Mouse (Mus musculus) limb, embryonic 13.5 days (tissue): ENCODE data around the gene Gpr135. TPM values are rescaled to one million over a fixed set of nuclear protein-coding genes. Genes with fewer than 3 reads are reported as not detected.
"Not testable (repeated sequence)": the region's sequence is repeated elsewhere in the genome, so short reads cannot be mapped to it uniquely, and the experiment has no call there.

ENCODE experiments used
- ATAC-seq: fragments of 200-750 bp; cut with Nextera tagmentation; 2 replicates; pipeline ENCODE4 v1.8.0; 2017; ENCODE audit warnings: low read depth, moderate number of reproducible peaks, moderate TSS enrichment; ENCODE audit not compliant: low FRiP score
- H3K27ac ChIP-seq: fragments of 300-500 bp; sonication (generic); 2 replicates; pipeline ENCODE4 v1.5.1; 2015; ENCODE audit warnings: inconsistent platforms, mild to moderate bottlenecking, moderate library complexity
- H3K27me3 ChIP-seq: fragments of 300-500 bp; sonication (generic); 2 replicates; pipeline ENCODE4 v1.6.1; 2015; ENCODE audit warnings: mild to moderate bottlenecking, inconsistent platforms
- H3K36me3 ChIP-seq: fragments of 300-500 bp; sonication (generic); 2 replicates; pipeline ENCODE4 v1.6.1; 2015; ENCODE audit warnings: inconsistent platforms, mild to moderate bottlenecking, moderate library complexity
- H3K4me1 ChIP-seq: fragments of 300-500 bp; sonication (generic); 2 replicates; pipeline ENCODE4 v1.6.1; 2015; ENCODE audit warnings: inconsistent platforms
- H3K4me2 ChIP-seq: fragments of 300-500 bp; sonication (generic); replicated peaks from 2 replicates; pipeline ENCODE4 v1.6.1; 2015; ENCODE audit warnings: inconsistent platforms, mild to moderate bottlenecking, moderate library complexity
- H3K4me3 ChIP-seq: fragments of 300-500 bp; sonication (generic); 2 replicates; pipeline ENCODE4 v1.5.1; 2015; ENCODE audit warnings: moderate library complexity, mild to moderate bottlenecking, inconsistent platforms
- H3K9ac ChIP-seq: fragments of 300-500 bp; sonication (generic); 2 replicates; pipeline ENCODE4 v1.6.1; 2015; ENCODE audit warnings: mild to moderate bottlenecking, inconsistent platforms
- H3K9me3 ChIP-seq: fragments of 300-500 bp; sonication (generic); 2 replicates; pipeline ENCODE4 v1.6.1; 2016; ENCODE audit warnings: inconsistent platforms
- WGBS: fragments of 180-500 bp; shearing (Covaris S2); methylation state at CpG from one replicate; pipeline ENCODE4 v1.1.7; 2015; 5-methylcytosine and 5-hydroxymethylcytosine counted together
- polyA plus RNA-seq: library from polyadenylated mRNA; unstranded; fragments of >200 nt; fragmentation: Nextera tagmentation; extraction: Ambion mirVana; gene quantifications from 2 replicates; pipeline ENCODE4 v1.2.1, GENCODE M21; 2015

Gene Gpr135
- polyA plus RNA-seq, 1 experiment from 2014 or later, result 0.83 TPM

- WGBS, result 88% methylated on average over 5 of the region's 5 CpGs
- H3K4me3 ChIP-seq, ATAC-seq: not testable (repeated sequence)
These were observed 20.8 kb downstream of the Gpr135 start for GRCm38 (mm10) chr12:72050156-72050555.

GRCm38 (mm10) chr12:72047513-72047912, 23.4 kb downstream of the Gpr135 start:
- Histone ChIP-seq H3K4me3 (no peak overlapping the region), H3K27ac (no peak overlapping the region), H3K36me3 (no peaks in the 10 kb centered on the region), H3K9me3 (peaks cover 7% of the 10 kb centered on the region; the same call in 1 of the 2 replicates), H3K4me1 (no peaks in the 10 kb centered on the region), H3K4me2 (no peak overlapping the region), H3K27me3 (no peaks in the 10 kb centered on the region), H3K9ac (no peak overlapping the region)
- WGBS, result 7% methylated on average over 2 of the region's 2 CpGs
- no peak for ATAC-seq

More at GRCm38 (mm10) chr12:72050156-72050555, 20.8 kb downstream of the Gpr135 start:
- H3K9ac ChIP-seq, H3K4me2 ChIP-seq, H3K27ac ChIP-seq, H3K4me1 ChIP-seq, H3K9me3 ChIP-seq, H3K36me3 ChIP-seq, H3K27me3 ChIP-seq: not testable (repeated sequence)

GRCm38 (mm10) chr12:72041238-72041637, 29.7 kb downstream of the Gpr135 start:
- WGBS, result 89% methylated on average over 3 of the region's 3 CpGs
- H3K9ac ChIP-seq, result no peak overlapping the region
- no peak for ATAC-seq
- no peaks in the 10 kb centered on the region for H3K36me3 ChIP-seq
- no peak overlapping the region for H3K4me2 ChIP-seq
- 0 out of 2 replicates have a peak, but pooled peaks cover 5% of the 10 kb centered on the region for H3K9me3 ChIP-seq
- H3K27ac ChIP-seq, result no peak overlapping the region
- no peak overlapping the region for H3K4me3 ChIP-seq
- H3K4me1 ChIP-seq, result no peaks in the 10 kb centered on the region
- H3K27me3 ChIP-seq, result no peaks in the 10 kb centered on the region

DNA sequence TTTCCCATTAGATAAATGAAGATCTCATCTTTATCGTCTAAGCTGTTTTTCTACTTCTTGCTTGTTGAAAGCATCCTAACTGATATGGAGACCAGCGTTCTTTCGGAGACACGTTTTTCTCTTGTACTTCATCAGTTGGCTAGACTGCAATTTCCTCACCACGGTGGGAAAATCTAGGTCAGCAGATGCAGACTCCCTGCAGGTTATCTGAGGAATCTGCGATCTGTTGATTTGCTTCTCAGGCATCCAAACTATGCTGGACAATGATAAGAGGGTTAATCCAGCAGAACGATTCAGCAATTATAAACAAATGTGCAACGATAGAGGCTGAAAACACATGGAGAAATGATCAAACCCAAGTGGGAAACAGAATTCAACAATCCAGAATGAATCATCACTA, 31.4 kb downstream of the Gpr135 start:
- ATAC-seq, result no peak
- Histone ChIP-seq H3K4me2 (no peak overlapping the region), H3K4me3 (no peak overlapping the region), H3K27ac (no peak overlapping the region), H3K4me1 (no peaks in the 10 kb centered on the region), H3K9me3 (0 out of 2 replicates have a peak, but pooled peaks cover 5% of the 10 kb centered on the region), H3K9ac (no peak overlapping the region), H3K27me3 (no peaks in the 10 kb centered on the region), H3K36me3 (no peaks in the 10 kb centered on the region)
- WGBS, result 83% methylated on average over 8 of the region's 8 CpGs

GRCm38 (mm10) chr12:72038866-72039265, 32.1 kb downstream of the Gpr135 start:
- H3K27me3 ChIP-seq, result no peaks in the 10 kb centered on the region
- H3K4me3 ChIP-seq, result no peak overlapping the region
- H3K4me2 ChIP-seq, result no peak overlapping the region
- ATAC-seq, result no peak
- H3K9ac ChIP-seq, result no peak overlapping the region
- no peaks in the 10 kb centered on the region for H3K4me1 ChIP-seq
- WGBS, result 76% methylated on average over 2 of the region's 2 CpGs
- H3K9me3 ChIP-seq, result 0 out of 2 replicates have a peak, but pooled peaks cover 5% of the 10 kb centered on the region
- H3K36me3 ChIP-seq, result no peaks in the 10 kb centered on the region
- H3K27ac ChIP-seq, result no peak overlapping the region

- 0 out of 2 replicates have a peak, but pooled peaks cover 5% of the 10 kb centered on the region for H3K9me3 ChIP-seq
- 74% methylated on average over 6 of the region's 6 CpGs for WGBS
- no peak for ATAC-seq
- H3K27me3 ChIP-seq, result no peaks in the 10 kb centered on the region
- no peak overlapping the region for H3K9ac ChIP-seq
- H3K36me3 ChIP-seq, result no peaks in the 10 kb centered on the region
- H3K27ac ChIP-seq, result no peak overlapping the region
- H3K4me3 ChIP-seq, result no peak overlapping the region
- H3K4me1 ChIP-seq, result no peaks in the 10 kb centered on the region
- no peak overlapping the region for H3K4me2 ChIP-seq
These were observed 33.9 kb downstream of the Gpr135 start for GRCm38 (mm10) chr12:72037049-72037448.

DNA sequence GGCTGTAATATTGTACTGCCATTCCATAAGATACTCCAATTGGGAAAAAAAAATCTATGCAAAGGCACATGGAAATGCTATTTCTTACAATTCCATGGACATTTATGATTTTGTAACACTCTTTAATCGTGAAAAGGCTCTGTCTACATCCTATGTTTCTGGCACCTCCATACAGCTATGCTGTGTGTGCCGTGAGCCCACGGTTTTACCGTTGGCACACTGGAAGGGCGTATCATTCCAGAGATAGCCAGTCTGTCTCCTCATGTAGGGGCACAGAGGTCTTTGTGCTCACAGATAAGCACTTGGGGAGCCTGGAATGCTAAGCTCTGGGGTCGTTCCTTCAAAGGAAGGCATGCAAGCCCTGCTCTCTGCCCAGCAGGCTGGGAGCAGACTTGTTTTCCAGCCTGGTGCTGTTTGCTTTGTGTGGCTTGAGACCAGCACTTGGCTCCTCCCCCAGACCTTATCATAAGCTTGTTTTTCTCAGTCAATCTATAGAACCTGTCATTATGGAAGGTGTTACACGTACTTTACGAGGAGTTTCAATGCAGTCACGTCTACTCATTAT, 34.7 kb downstream of the Gpr135 start:
- Histone ChIP-seq H3K4me1 (no peaks in the 10 kb centered on the region), H3K4me2 (no peak overlapping the region), H3K9ac (no peak overlapping the region), H3K9me3 (0 out of 2 replicates have a peak, but pooled peaks cover 5% of the 10 kb centered on the region), H3K27me3 (no peaks in the 10 kb centered on the region), H3K27ac (no peak overlapping the region), H3K36me3 (no peaks in the 10 kb centered on the region), H3K4me3 (no peak overlapping the region)
- ATAC-seq, result no peak
- WGBS, result 70% methylated on average over 9 of the region's 9 CpGs

DNA sequence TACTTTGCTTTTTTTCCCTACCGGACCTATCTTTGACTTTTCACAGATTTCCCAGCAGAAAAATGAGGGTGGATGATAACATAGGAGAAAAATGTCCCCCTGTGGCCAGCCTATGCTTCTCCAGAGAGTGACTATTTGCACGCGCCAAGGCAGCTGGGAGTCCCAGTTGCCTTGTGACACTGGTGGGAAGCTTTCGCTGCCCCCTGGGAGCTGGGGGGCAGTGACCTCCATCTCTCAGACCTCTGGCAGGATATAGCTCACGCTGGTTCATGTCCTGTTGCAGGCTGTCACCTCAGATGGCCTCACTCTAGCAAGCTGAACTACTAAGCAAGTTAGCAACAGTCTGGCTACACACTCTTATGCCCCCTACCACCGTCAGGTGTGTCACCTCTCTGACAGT, 39.1 kb downstream of the Gpr135 start:
- no peak overlapping the region for H3K27ac ChIP-seq
- no peak overlapping the region for H3K4me2 ChIP-seq
- no peak for ATAC-seq
- H3K36me3 ChIP-seq, result no peaks in the 10 kb centered on the region
- H3K4me3 ChIP-seq, result no peak overlapping the region
- H3K9ac ChIP-seq, result no peak overlapping the region
- no peaks in the 10 kb centered on the region for H3K9me3 ChIP-seq
- WGBS, result 88% methylated on average over 6 of the region's 6 CpGs
- no peaks in the 10 kb centered on the region for H3K27me3 ChIP-seq
- H3K4me1 ChIP-seq, result no peaks in the 10 kb centered on the region

GRCm38 (mm10) chr12:72031171-72031570, 39.8 kb downstream of the Gpr135 start:
- ATAC-seq, result no peak
- Histone ChIP-seq H3K36me3 (no peaks in the 10 kb centered on the region), H3K9me3 (no peaks in the 10 kb centered on the region), H3K27ac (no peak overlapping the region), H3K27me3 (no peaks in the 10 kb centered on the region), H3K4me2 (no peak overlapping the region), H3K4me1 (no peaks in the 10 kb centered on the region), H3K4me3 (no peak overlapping the region), H3K9ac (no peak overlapping the region)
- 76% methylated on average over 5 of the region's 5 CpGs for WGBS

GRCm38 (mm10) chr12:72025275-72025795, 45.6 kb downstream of the Gpr135 start:
- H3K27ac ChIP-seq, result no peak overlapping the region
- H3K4me2 ChIP-seq, result no peak overlapping the region
- no peak overlapping the region for H3K4me3 ChIP-seq
- 64% methylated on average over 6 of the region's 6 CpGs for WGBS
- H3K4me1 ChIP-seq, result peaks cover 10% of the 10 kb centered on the region
- no peak for ATAC-seq
- H3K9me3 ChIP-seq, result no peaks in the 10 kb centered on the region
- no peak overlapping the region for H3K9ac ChIP-seq
- H3K27me3 ChIP-seq, result 0 out of 2 replicates have a peak, but pooled peaks cover 3% of the 10 kb centered on the region
- H3K36me3 ChIP-seq, result no peaks in the 10 kb centered on the region

GRCm38 (mm10) chr12:72023572-72023971, 47.4 kb downstream of the Gpr135 start:
- no peaks in the 10 kb centered on the region for H3K9me3 ChIP-seq
- H3K27ac ChIP-seq, result no peak overlapping the region
- no peak overlapping the region for H3K4me3 ChIP-seq
- no peak for ATAC-seq
- 0 out of 2 replicates have a peak, but pooled peaks cover 3% of the 10 kb centered on the region for H3K27me3 ChIP-seq
- H3K4me2 ChIP-seq, result no peak overlapping the region
- H3K36me3 ChIP-seq, result no peaks in the 10 kb centered on the region
- H3K4me1 ChIP-seq, result peaks cover 10% of the 10 kb centered on the region
- WGBS, result 96% methylated on average over 5 of the region's 5 CpGs
- no peak overlapping the region for H3K9ac ChIP-seq

- Histone ChIP-seq H3K4me1 (peaks cover 10% of the 10 kb centered on the region), H3K9me3 (no peaks in the 10 kb centered on the region), H3K4me2 (no peak overlapping the region), H3K27me3 (0 out of 2 replicates have a peak, but pooled peaks cover 3% of the 10 kb centered on the region), H3K27ac (no peak overlapping the region), H3K4me3 (no peak overlapping the region), H3K9ac (no peak overlapping the region), H3K36me3 (no peaks in the 10 kb centered on the region)
- WGBS, result 93% methylated on average over 3 of the region's 3 CpGs
- no peak for ATAC-seq
These were observed 48.1 kb downstream of the Gpr135 start for GRCm38 (mm10) chr12:72022790-72023189.

- no peak for ATAC-seq
These were observed 49.4 kb downstream of the Gpr135 start for GRCm38 (mm10) chr12:72021543-72021942.

More at GRCm38 (mm10) chr12:72021543-72021942, 49.4 kb downstream of the Gpr135 start:
- Histone ChIP-seq H3K36me3 (no peaks in the 10 kb centered on the region), H3K4me2 (no peak overlapping the region), H3K9ac (no peak overlapping the region), H3K4me1 (peaks cover 10% of the 10 kb centered on the region), H3K4me3 (no peak overlapping the region), H3K27me3 (0 out of 2 replicates have a peak, but pooled peaks cover 3% of the 10 kb centered on the region), H3K27ac (peak overlapping the region; percentile 22; the same call in 1 of the 2 replicates), H3K9me3 (no peaks in the 10 kb centered on the region)
- 21% methylated on average over 5 of the region's 5 CpGs for WGBS
